Mouse (Mus musculus): ENCODE results near the gene Sash1. TPM values are rescaled to one million over a fixed set of nuclear protein-coding genes. Genes with fewer than 3 reads are reported as not detected.

Gene Sash1
- polyA plus RNA-seq, 1 experiment = 62.7 TPM

- H3K4me3 ChIP-seq (ENCODE audit: insufficient read depth, low read length) = no peak overlapping the region
These were observed 2.2 kb downstream of the Sash1 start for GRCm38 (mm10) chr10:8883686-8884085.

GRCm38 (mm10) chr10:8881736-8882135, 4.1 kb downstream of the Sash1 start:
- no peak for TF ChIP-seq POLR2A (IDR thresholded peaks at IDR 0.05; ENCODE audit: low read depth, low read length)
- no peak for TF ChIP-seq CTCF (IDR thresholded peaks at IDR 0.05; ENCODE audit: borderline replicate concordance, insufficient read depth, low read length)
- Histone ChIP-seq H3K4me1 (ENCODE audit: control insufficient read depth, insufficient read depth, low read length) (no peaks in the 10 kb centered on the region), H3K4me3 (ENCODE audit: insufficient read depth, low read length) (no peak overlapping the region), H3K27ac (ENCODE audit: insufficient read depth, low read length) (no peak overlapping the region)

More at GRCm38 (mm10) chr10:8883686-8884085, 2.2 kb downstream of the Sash1 start:
- TF ChIP-seq CTCF (IDR thresholded peaks at IDR 0.05; ENCODE audit: borderline replicate concordance, insufficient read depth, low read length) (no peak), POLR2A (IDR thresholded peaks at IDR 0.05; ENCODE audit: low read depth, low read length) (no peak)
- Histone ChIP-seq H3K27ac (ENCODE audit: insufficient read depth, low read length) (no peak overlapping the region; the same call in 1 of the 2 replicates), H3K4me1 (ENCODE audit: control insufficient read depth, insufficient read depth, low read length) (0 out of 2 replicates have a peak, but pooled peaks cover 4% of the 10 kb centered on the region)

GRCm38 (mm10) chr10:8880950-8881675, 4.8 kb downstream of the Sash1 start:
- H3K4me1 ChIP-seq (ENCODE audit: control insufficient read depth, insufficient read depth, low read length) = no peaks in the 10 kb centered on the region

GRCm38 (mm10) chr10:8878824-8879223, 7.0 kb downstream of the Sash1 start:
- Histone ChIP-seq H3K4me3 (ENCODE audit: insufficient read depth, low read length) (no peak overlapping the region), H3K4me1 (ENCODE audit: control insufficient read depth, insufficient read depth, low read length) (no peaks in the 10 kb centered on the region), H3K27ac (ENCODE audit: insufficient read depth, low read length) (no peak overlapping the region)
- TF ChIP-seq CTCF (IDR thresholded peaks at IDR 0.05; ENCODE audit: borderline replicate concordance, insufficient read depth, low read length) (no peak), POLR2A (IDR thresholded peaks at IDR 0.05; ENCODE audit: low read depth, low read length) (no peak)

More at GRCm38 (mm10) chr10:8880950-8881675, 4.8 kb downstream of the Sash1 start:
- no peak overlapping the region for H3K4me3 ChIP-seq (ENCODE audit: insufficient read depth, low read length)
- no peak overlapping the region for H3K27ac ChIP-seq (ENCODE audit: insufficient read depth, low read length)
- no peak for TF ChIP-seq POLR2A (IDR thresholded peaks at IDR 0.05; ENCODE audit: low read depth, low read length)
- TF ChIP-seq CTCF (IDR thresholded peaks at IDR 0.05; ENCODE audit: borderline replicate concordance, insufficient read depth, low read length) = no peak

DNA sequence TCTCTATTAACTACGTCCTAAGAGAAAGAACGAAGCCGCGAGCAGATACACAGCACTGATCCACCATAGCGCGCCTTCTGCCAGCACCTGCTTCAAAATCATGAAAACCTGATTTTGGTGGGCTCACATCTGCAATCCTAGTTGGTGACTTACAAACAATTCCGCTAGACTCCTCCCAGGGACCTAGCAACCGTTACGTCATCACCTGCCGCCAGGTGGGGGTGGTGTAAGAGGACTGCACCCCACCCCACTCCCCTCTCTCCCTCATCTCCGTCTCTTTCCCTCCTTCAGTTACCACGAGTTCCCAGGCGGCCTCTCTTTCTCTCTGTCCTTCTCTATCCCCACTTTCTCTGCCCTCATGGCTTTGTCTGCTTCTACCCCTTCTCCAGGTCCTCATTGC, 7.5 kb downstream of the Sash1 start:
- Histone ChIP-seq H3K27ac (ENCODE audit: insufficient read depth, low read length) (no peak overlapping the region), H3K4me1 (ENCODE audit: control insufficient read depth, insufficient read depth, low read length) (no peaks in the 10 kb centered on the region), H3K4me3 (ENCODE audit: insufficient read depth, low read length) (no peak overlapping the region)
- TF ChIP-seq POLR2A (IDR thresholded peaks at IDR 0.05; ENCODE audit: low read depth, low read length) (no peak), CTCF (IDR thresholded peaks at IDR 0.05; ENCODE audit: borderline replicate concordance, insufficient read depth, low read length) (no peak)

DNA sequence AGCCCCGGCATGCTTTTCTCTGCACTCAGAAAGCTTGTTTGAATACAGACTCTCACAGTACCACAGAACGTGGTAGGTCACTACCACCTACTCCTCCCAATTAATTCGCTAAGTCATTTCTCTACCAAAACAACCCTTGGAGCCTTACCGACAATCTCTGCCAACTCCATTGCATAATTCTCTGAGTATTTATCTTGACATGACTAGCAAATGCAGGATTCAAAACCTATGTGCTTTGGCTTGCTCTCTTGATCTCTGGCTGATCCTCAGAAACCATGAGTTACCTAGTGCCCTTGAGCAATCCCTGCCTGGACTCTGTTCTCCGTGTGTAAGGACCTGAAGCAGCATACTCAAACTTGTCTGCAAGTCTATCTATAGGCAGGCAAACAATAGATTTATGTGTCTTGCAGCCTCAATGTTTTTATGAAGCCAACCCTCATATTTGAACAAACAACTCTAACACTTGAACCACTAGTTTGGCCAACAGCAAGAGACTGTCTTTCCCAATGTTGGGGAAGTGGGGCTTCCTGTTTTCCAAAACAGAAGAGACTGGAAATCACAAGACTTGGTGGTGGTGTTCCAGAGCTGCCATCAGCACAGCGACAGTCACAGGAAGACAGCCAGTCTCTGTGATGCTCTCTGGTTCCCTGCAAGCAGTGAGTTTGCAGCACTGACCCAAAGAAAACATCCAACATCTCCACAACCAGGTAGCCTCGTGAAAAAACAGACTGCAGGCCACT, 12.1 kb downstream of the Sash1 start:
- no peak overlapping the region for H3K27ac ChIP-seq (ENCODE audit: insufficient read depth, low read length)
- no peak overlapping the region for H3K4me3 ChIP-seq (ENCODE audit: insufficient read depth, low read length)
- TF ChIP-seq CTCF (IDR thresholded peaks at IDR 0.05; ENCODE audit: borderline replicate concordance, insufficient read depth, low read length) = no peak
- no peak for TF ChIP-seq POLR2A (IDR thresholded peaks at IDR 0.05; ENCODE audit: low read depth, low read length)
- H3K4me1 ChIP-seq (ENCODE audit: control insufficient read depth, insufficient read depth, low read length) = no peaks in the 10 kb centered on the region

DNA sequence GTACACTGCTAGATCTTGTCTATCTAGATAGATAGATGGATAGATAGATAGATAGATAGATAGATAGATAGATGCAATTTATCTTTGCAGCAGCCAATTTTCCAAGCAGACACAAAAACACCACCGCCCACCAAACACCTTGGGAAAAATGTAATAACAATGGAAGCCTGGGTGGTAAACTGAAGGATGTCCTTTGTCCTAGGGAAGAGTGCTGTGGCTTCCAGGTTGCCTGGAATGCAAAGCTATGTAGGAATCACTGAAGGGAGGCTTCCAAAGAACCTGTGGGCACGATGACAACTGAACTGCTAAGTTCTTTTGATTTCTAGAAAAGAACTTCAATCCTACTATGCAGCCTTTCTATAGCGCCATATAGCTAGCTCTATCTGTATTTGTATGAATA, 13.1 kb downstream of the Sash1 start:
- no peak overlapping the region for H3K4me3 ChIP-seq (ENCODE audit: insufficient read depth, low read length)
- H3K27ac ChIP-seq (ENCODE audit: insufficient read depth, low read length) = no peak overlapping the region
- H3K4me1 ChIP-seq (ENCODE audit: control insufficient read depth, insufficient read depth, low read length) = no peaks in the 10 kb centered on the region
- TF ChIP-seq CTCF (IDR thresholded peaks at IDR 0.05; ENCODE audit: borderline replicate concordance, insufficient read depth, low read length) (no peak), POLR2A (IDR thresholded peaks at IDR 0.05; ENCODE audit: low read depth, low read length) (no peak)

GRCm38 (mm10) chr10:8871935-8872334, 13.9 kb downstream of the Sash1 start:
- Histone ChIP-seq H3K27ac (ENCODE audit: insufficient read depth, low read length) (no peak overlapping the region), H3K4me1 (ENCODE audit: control insufficient read depth, insufficient read depth, low read length) (no peaks in the 10 kb centered on the region), H3K4me3 (ENCODE audit: insufficient read depth, low read length) (no peak overlapping the region)
- TF ChIP-seq POLR2A (IDR thresholded peaks at IDR 0.05; ENCODE audit: low read depth, low read length) (no peak), CTCF (IDR thresholded peaks at IDR 0.05; ENCODE audit: borderline replicate concordance, insufficient read depth, low read length) (no peak)

DNA sequence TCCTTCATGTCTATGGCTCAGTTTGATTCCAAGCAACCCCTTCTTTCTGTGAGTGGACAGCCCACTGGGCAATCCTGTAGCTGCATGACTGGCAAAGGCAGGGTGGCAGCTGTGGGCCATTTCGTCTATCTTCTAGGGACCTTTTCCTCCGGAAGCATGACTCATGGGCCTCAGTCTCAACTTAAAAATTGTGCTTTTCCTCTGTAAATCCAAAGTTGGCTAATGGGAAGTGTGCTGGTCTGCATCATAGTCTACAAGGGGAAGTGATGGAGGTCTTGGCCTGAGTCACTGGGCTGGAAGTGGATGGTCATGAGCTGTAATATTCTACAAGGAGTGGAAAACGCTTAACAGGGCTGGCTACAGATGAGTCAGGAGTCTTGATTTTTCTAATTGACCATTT, 15.5 kb downstream of the Sash1 start:
- Histone ChIP-seq H3K27ac (ENCODE audit: insufficient read depth, low read length) (no peak overlapping the region), H3K4me3 (ENCODE audit: insufficient read depth, low read length) (no peak overlapping the region), H3K4me1 (ENCODE audit: control insufficient read depth, insufficient read depth, low read length) (no peaks in the 10 kb centered on the region)
- no peak for TF ChIP-seq CTCF (IDR thresholded peaks at IDR 0.05; ENCODE audit: borderline replicate concordance, insufficient read depth, low read length)
- TF ChIP-seq POLR2A (IDR thresholded peaks at IDR 0.05; ENCODE audit: low read depth, low read length) = no peak

All from embryonic fibroblast, embryonic 13.5 days (primary cell).